8 mouse cellular contexts compared by ENCODE assay signal in genomic region chr10:122912086-122912690, GRCm38 (mm10).
A peak's percentile ranks its signal among the peaks of the same experiment; 100 is the strongest.
DNase-seq lines count a peak whose midpoint lies in the region; ATAC-seq and TF ChIP-seq lines count a peak whose summit lies in the region.

No protein-coding gene starts in this region.

- no peaks in the 10 kb centered on the region for H3K9me3 ChIP-seq in kidney, postnatal 0 days (replicated peaks; ENCODE audit: low read length)
- H3K9me3 ChIP-seq in forebrain, embryonic 13.5 days (replicated peaks), result no peaks in the 10 kb centered on the region
- no peaks in the 10 kb centered on the region for H3K9me3 ChIP-seq in limb, embryonic 11.5 days (ENCODE audit: control insufficient read depth, low read length)

- H3K9ac ChIP-seq in kidney, postnatal 0 days (ENCODE audit: low read depth, low read length), result peak overlapping the region; percentile 32; the same call in 1 of the 2 replicates
- H3K9ac ChIP-seq in forebrain, embryonic 13.5 days, result no peak overlapping the region
- H3K9ac ChIP-seq in limb, embryonic 11.5 days (ENCODE audit: low read length), result peak overlapping the region; percentile 69

- no peaks in the 10 kb centered on the region for H3K36me3 ChIP-seq in kidney, postnatal 0 days (ENCODE audit: insufficient read depth, low read length)
- H3K36me3 ChIP-seq in forebrain, embryonic 13.5 days (ENCODE audit: poor library complexity, severe bottlenecking), result no peaks in the 10 kb centered on the region
- no peaks in the 10 kb centered on the region for H3K36me3 ChIP-seq in limb, embryonic 11.5 days (ENCODE audit: control insufficient read depth, insufficient read depth, low read length)

- ATAC-seq in kidney, postnatal 0 days (replicated peaks; ENCODE audit: low FRiP score, low read depth), result no peak
- no peak for ATAC-seq in forebrain, embryonic 13.5 days
- no peak for ATAC-seq in limb, embryonic 11.5 days (ENCODE audit: insufficient number of reproducible peaks, low FRiP score, low TSS enrichment, low read depth)

- no peak for TF ChIP-seq CTCF in kidney, postnatal 0 days (IDR thresholded peaks at IDR 0.05; ENCODE audit: low read depth)

- no peak overlapping the region for H3K4me3 ChIP-seq in kidney, postnatal 0 days (replicated peaks; ENCODE audit: low read depth, low read length)
- no peak overlapping the region for H3K4me3 ChIP-seq in forebrain, embryonic 13.5 days
- peak overlapping the region; percentile 14; the same call in 1 of the 2 replicates for H3K4me3 ChIP-seq in limb, embryonic 11.5 days (ENCODE audit: low read depth, low read length)

- peak overlapping the region; percentile 2; the same call in 1 of the 2 replicates for H3K4me2 ChIP-seq in kidney, postnatal 0 days (ENCODE audit: low read length)
- H3K4me2 ChIP-seq in forebrain, embryonic 13.5 days, result 0 out of 2 replicates have a peak overlapping the region, but pooled peaks have one; percentile 20
- H3K4me2 ChIP-seq in limb, embryonic 11.5 days (ENCODE audit: low read depth, severe bottlenecking), result peak overlapping the region; percentile 43

- H3K4me1 ChIP-seq in kidney, postnatal 0 days (replicated peaks; ENCODE audit: insufficient read depth, low read length), result peaks cover 30% of the 10 kb centered on the region
- H3K4me1 ChIP-seq in forebrain, embryonic 13.5 days, result peaks cover 22% of the 10 kb centered on the region
- H3K4me1 ChIP-seq in limb, embryonic 11.5 days (ENCODE audit: control insufficient read depth, insufficient read depth, low read length), result peaks cover 48% of the 10 kb centered on the region

- DNase-seq in kidney, postnatal 0 days (ENCODE audit: low spot score), result peak; percentile 69
- DNase-seq in kidney, adult 11 months, result no peak
- DNase-seq in NIH3T3 (ENCODE audit: low read depth), result peak; percentile 87
- no peak for DNase-seq in limb, embryonic 11.5 days (ENCODE audit: low spot score)
- DNase-seq in urinary bladder, postnatal 10 days (ENCODE audit: low spot score), result no peak
- DNase-seq in thymus, postnatal 0 days (ENCODE audit: low spot score), result no peak
- DNase-seq in adrenal gland, adult 18-20 months (ENCODE audit: low spot score in 2 of 2), result no peak

- 32% methylated on average over 10 of the region's 12 CpGs for WGBS in kidney, postnatal 0 days
- WGBS in forebrain, embryonic 13.5 days, result 35% methylated on average over 12 of the region's 12 CpGs
- WGBS in limb, embryonic 11.5 days, result 9% methylated on average over 10 of the region's 12 CpGs

- H3K27ac ChIP-seq in kidney, postnatal 0 days, result peak overlapping the region; percentile 90
- H3K27ac ChIP-seq in forebrain, embryonic 13.5 days, result peak overlapping the region; percentile 74
- H3K27ac ChIP-seq in limb, embryonic 11.5 days (replicated peaks; ENCODE audit: low read depth, low read length), result peak overlapping the region; percentile 100

- H3K27me3 ChIP-seq in kidney, postnatal 0 days (ENCODE audit: insufficient read depth, low read length), result no peaks in the 10 kb centered on the region
- no peaks in the 10 kb centered on the region for H3K27me3 ChIP-seq in forebrain, embryonic 13.5 days
- H3K27me3 ChIP-seq in limb, embryonic 11.5 days (ENCODE audit: control insufficient read depth, insufficient read depth, low read length), result no peaks in the 10 kb centered on the region

Comparison
In these comparisons a context has a peak if more than half of its experiments do, and no peak if none do; other contexts are left out.
1. DNase-seq: peak in kidney, postnatal 0 days (single experiment) and NIH3T3 (single experiment); none in kidney, adult 11 months (single experiment), limb, embryonic 11.5 days (single experiment), urinary bladder, postnatal 10 days (single experiment), thymus, postnatal 0 days (single experiment) and adrenal gland, adult 18-20 months (0 of 2).
2. Peak in every context shown above with its lines, with median percentiles within 50 percentile points of each other: H3K27ac ChIP-seq and H3K4me2 ChIP-seq.